Mouse (Mus musculus) inflammation-experienced regulatory T-cells, adult 6 months (primary cell): Measurements from ENCODE around the gene Tmc3. TPM values are rescaled to one million over a fixed set of nuclear protein-coding genes. Genes with fewer than 3 reads are reported as not detected.

Experiments
- ATAC-seq: one replicate; pipeline ENCODE4 v1.8.0; 2017
- polyA plus RNA-seq, 3 experiments: library from polyadenylated mRNA; unstranded; fragments of 100-300 nt; shearing (Covaris generic); gene quantifications; one replicate each; pipeline ENCODE4 v1.2.1; 2017

Gene Tmc3
- polyA plus RNA-seq, 3 experiments from 2014 or later: 0.55 to 1.5 TPM; not detected in 1

DNA sequence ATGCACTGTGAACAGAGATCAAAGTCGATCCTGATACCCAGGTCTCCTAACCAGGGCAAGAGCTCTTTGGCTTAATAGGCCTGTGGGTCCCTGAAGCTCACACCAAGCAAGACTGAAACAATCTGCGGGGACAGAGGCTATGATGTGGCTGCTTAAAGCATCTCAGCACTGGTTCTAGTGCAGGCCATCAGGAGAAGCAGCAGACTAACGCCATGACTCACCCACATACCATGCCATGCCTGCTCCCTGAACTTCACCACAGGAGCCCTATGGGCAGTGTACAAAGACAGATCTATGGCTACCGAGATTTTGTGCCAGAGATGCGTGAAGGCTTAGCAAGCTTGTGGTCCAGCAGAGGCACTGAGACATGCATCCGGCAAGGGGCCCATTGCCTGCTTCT is 86.8 kb downstream of the Tmc3 start:
- no peak for ATAC-seq

Other genes starting within 250 kb of the Tmc3 start
- 10 to 100 TPM; 25.0 to 41.7 (median 39.5) TPM for gene Stard5, start 47.0 kb downstream of the Tmc3 start, polyA plus RNA-seq
- gene Il16, start 160.8 kb downstream of the Tmc3 start, polyA plus RNA-seq: 100 to 1,000 TPM; 206 to 386 (median 321) TPM
- gene Cfap161, start 210.0 kb downstream of the Tmc3 start, polyA plus RNA-seq: not detected